Mouse (Mus musculus) lung, postnatal 4 days (tissue): ENCODE measurements around the gene Tas2r108.

Experiments
- DNase-seq, 2 experiments: peaks; one replicate each; pipeline ENCODE4 v3.0.0; 2021

Tas2r108 gene

GRCm38 (mm10) chr6:40493229-40493628 lies at the start of gene Tas2r108:
Gene Tas2r108, plus strand, starts transcription at chr6:40493529.
- no peak for DNase-seq

GRCm38 (mm10) chr6:40448626-40449025 lies 44.7 kb upstream of the Tas2r108 start:
- DNase-seq, result no peak

GRCm38 (mm10) chr6:40454436-40455041 lies 38.8 kb upstream of the Tas2r108 start:
- no peak for DNase-seq

GRCm38 (mm10) chr6:40465710-40466109 lies 27.6 kb upstream of the Tas2r108 start:
- DNase-seq, result peak in 1 of 2 experiments; percentile 16

GRCm38 (mm10) chr6:40470916-40471719 lies 22.2 kb upstream of the Tas2r108 start, which contains the start of gene Ssbp1:
Gene Ssbp1, plus strand, starts transcription at chr6:40471352.
- DNase-seq, result peak; percentile 94 to 95

GRCm38 (mm10) chr6:40471720-40472010 lies 21.7 kb upstream of the Tas2r108 start:
- no peak for DNase-seq

GRCm38 (mm10) chr6:40476132-40476531 lies 17.2 kb upstream of the Tas2r108 start:
- no peak for DNase-seq

GRCm38 (mm10) chr6:40479705-40480104 lies 13.6 kb upstream of the Tas2r108 start:
- DNase-seq, result no peak

GRCm38 (mm10) chr6:40482318-40482717 lies 11.0 kb upstream of the Tas2r108 start:
- no peak for DNase-seq

- no peak for DNase-seq
Measured at GRCm38 (mm10) chr6:40490933-40491332, 2.4 kb upstream of the Tas2r108 start, which contains the start of gene Tas2r137. Gene Tas2r137, plus strand, starts transcription at chr6:40491233.

GRCm38 (mm10) chr6:40519408-40519807 lies 26.1 kb downstream of the Tas2r108 start, which contains the start of gene Prss37:
Gene Prss37, minus strand, starts transcription at chr6:40519508.
- DNase-seq, result no peak
